Mouse (Mus musculus) left cerebral cortex, postnatal 4 days (tissue): Measurements from ENCODE around the gene Notch2. TPM values are rescaled to one million over a fixed set of nuclear protein-coding genes. Genes with fewer than 3 reads are reported as not detected.

ENCODE experiments used
- DNase-seq: peaks from one replicate; pipeline ENCODE4 v3.0.0-alpha.2; 2022
- intact Hi-C: fragments of 180-260 bp; cut with DNase I; formaldehyde crosslinking; loops from one replicate; pipeline ENCODE4 v1.15.1; 2025
- total RNA-seq, 2 experiments: library from RNA; stranded (reverse); gene quantifications; 2 replicates each; pipeline ENCODE4 v1.2.3; 2021

Notch2 gene
- total RNA-seq, 2 experiments from 2014 or later: 22.4 to 24.4 TPM

DNA sequence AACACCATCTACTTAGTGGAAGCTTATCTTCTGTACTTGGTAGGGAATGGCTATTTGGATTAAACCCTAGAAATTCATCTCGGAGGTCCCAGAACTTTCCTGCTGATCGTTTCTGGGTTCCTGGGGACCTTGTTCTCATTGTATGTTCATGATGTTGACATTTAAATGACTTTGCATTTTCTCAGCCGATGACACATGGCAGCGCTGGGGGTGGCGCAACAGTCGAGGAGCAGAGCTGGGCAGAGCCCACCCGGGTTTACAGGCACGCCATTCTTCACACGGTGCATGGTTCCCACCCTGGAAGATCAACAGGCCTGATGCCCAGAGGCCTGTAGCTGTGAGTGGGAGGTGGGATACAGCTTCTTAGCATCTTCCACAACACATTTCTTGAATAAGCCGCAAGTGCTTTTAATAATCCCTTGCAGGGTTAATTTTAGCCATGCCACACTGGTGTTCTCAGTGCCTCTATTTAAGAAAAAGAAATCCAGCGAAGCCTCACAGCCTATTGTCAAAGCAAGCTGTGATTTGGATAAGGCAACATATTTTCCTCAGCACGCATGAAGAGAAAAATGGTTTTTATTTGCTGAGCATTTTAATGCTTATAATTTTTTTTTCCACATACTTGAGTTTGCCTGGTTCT, 54.6 kb downstream of the Notch2 start:
- intact Hi-C loops: no loop called here

DNA sequence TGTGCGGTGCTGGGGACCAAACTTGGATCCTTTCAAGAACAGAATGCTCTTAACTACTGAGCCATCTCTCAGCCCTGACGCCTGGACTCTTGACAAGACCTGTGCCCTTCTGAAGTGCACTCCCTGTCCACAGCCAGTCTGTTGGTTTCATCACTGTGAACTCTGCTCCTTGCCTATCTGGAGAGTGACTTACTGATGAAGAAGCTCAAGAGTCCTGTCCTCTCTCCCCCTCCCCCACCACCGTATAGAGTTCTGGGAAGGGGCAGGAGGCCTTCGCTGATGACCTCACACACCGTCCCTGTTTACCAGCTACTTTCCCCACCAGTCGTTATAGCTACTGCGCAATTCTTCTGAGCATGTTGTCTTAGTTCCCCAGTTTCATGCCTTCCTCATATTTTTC, 55.8 kb downstream of the Notch2 start:
- DNase-seq: no peak
- intact Hi-C loops: no loop called here

More for the DNA sequence above, 54.6 kb downstream of the Notch2 start:
- DNase-seq: no peak

DNA sequence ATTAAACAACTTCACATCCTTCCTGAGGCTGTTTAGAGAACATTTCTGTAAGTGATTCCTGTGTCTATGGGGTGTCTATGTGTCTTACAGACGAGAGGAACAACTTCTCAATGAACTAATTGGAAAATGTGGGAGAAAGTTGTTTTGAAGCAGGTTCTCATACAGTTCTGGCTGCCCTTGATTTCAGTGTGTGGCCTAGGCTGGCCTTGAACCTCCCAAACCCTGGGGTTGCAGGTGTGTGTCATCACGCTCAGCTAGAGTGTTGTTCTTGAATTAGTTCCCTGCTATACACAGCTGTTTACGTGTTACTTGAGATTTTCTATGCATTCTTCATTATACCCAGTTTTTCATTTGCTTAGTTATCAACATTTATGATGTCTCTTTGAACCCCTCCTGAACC, 56.5 kb downstream of the Notch2 start:
- no peak for DNase-seq
- intact Hi-C loops: no loop called here

DNA sequence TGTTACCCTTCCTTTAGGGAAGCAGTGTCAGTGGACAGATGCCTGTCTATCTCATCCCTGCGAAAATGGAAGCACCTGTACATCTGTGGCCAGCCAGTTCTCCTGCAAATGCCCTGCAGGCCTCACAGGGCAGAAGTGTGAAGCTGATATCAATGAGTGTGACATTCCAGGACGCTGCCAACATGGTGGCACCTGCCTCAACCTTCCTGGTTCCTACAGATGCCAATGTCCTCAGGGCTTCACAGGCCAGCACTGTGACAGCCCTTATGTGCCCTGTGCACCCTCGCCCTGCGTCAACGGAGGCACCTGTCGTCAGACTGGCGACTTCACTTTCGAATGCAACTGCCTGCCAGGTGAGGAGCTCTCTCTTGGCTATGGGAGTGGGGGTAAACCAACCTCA, 59.2 kb downstream of the Notch2 start:
- DNase-seq: no peak
- intact Hi-C loops: no loop called here

DNA sequence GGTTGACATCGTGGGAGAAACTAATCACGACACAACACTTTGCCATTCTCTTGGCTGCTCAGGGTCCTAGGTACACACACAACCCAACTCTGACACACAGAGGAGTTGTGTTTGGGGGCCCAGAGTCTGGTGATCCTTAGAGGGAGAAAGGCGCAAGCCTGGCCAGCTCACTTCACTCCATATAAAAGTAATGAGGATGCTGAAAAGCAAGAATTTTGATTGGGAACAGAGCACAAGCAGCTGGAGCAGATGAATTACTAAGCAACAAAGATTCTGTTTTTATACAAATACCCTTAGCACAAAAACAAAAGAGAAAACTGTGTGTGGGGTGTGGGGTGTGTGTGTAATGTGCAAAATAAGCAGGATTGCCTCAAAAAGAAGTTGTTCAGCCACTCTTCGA, 60.2 kb downstream of the Notch2 start:
- DNase-seq: no peak
- intact Hi-C loops: no loop called here

DNA sequence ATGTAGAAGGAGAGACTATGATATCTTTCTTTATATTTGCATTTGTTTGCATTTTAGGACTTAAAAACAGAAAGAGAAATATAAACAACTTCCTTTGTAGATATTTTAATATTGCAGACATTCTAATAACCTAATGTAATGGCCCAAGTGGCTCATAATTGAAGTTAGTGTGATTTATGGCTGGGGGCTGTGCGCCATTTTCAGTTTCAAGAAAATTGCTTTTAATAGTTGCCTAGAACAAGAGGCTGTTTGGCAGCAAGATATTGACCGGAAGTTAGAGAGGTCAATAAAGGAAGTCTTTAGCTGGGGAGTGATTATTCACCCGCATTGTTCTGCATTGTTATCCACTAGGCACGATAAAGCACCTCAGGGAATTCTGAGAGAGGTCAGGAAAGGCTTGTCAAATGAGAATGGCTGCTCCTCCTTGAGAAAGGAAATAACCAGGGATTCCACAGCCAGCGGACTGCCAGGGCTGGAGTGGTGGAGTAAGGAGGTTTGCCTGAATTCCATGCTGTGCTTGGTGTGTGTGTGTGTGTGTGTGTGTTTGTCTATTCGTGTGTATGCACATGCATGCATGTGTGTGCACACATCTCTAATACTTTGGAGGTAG, 61.4 kb downstream of the Notch2 start:
- DNase-seq: no peak
- intact Hi-C loops: no loop called here

DNA sequence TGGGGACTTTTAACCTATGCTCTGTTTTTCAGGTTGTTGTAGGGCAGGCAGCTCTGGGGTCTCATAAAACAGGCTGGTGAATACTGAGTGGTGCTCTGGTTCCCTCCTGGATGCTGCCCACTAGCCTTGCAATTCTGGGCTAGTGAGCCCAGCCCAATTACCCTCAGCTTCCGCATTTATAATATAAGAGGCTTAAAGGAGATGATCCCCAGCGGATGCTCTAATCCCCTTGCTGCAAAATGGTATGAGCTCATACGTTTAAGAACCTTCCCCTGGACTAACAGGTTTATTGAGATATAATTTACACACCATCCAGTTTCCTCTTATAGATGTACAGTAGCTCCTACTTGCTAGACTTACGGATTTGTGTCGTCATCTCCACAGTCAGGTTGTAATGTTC, 64.5 kb downstream of the Notch2 start:
- DNase-seq: no peak
- intact Hi-C loops: no loop called here

DNA sequence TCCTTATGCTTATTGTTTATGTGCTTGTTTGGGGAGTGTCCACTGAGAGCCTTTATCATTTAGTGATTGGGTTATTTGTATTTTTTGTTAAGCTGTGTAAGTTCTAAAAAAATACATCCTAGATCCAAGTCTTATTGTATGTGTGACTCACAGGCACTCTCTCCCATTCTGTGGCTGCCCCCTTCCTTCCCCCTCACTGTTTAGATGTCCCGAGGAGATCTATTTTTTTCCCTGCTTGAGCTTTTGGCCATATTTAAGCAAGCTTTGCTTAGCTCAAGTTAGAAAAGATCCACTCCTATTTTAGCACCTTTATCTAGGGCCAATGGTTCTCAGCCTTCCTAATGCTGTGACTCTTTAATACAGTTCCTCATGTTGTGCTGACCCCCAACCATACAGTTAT, 65.5 kb downstream of the Notch2 start:
- intact Hi-C loops: no loop called here
- DNase-seq: no peak

DNA sequence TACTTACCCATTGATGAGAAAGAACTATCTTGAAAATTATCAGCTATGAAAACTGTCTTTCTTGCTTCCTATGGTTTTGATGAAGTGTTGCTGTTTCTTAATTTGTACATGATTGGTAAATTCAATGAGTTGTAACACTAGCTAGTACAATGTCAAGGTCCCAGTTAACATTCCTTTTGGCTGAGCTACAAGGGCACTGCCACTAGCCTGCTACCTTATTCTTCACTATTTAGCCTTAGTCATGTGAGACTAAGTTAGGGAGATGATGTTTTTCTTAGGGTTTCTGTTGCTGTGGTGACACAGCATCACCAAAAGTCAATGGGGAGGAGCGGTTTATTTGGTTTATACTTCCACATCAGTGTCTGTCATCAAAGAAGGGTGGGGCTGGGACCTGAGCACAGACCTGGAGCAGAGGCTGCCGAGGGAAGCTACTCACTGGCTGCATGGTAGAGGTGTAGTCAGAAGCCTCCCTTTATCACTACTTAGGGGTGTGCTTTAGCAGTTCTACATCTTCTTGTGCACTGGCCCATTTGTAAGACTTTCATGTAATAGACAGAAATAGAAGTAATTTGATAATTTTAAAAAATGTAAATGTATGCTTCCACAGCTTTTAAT, 66.4 kb downstream of the Notch2 start:
- intact Hi-C loops: no loop called here
- DNase-seq: no peak

DNA sequence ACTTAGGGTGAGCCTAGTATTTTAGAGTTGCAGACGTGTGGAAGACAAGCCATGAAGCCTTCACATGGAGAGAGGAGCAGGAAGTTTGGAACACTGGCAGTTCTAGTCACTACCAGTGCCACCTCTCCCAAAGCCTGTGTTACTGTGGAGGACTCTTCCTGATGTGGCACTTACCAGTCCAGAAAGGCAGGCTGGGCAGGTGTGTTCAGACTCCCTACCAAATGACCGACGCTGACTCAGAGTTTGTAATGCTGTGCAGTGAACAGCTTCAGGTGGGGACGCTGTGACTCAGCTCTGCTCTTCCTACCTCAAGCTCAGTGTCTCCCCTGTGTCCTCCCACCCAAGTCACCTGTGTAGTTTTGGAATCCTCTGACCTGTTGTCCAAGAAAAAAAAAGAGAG, 67.3 kb downstream of the Notch2 start:
- intact Hi-C loops: no loop called here
- DNase-seq: no peak

DNA sequence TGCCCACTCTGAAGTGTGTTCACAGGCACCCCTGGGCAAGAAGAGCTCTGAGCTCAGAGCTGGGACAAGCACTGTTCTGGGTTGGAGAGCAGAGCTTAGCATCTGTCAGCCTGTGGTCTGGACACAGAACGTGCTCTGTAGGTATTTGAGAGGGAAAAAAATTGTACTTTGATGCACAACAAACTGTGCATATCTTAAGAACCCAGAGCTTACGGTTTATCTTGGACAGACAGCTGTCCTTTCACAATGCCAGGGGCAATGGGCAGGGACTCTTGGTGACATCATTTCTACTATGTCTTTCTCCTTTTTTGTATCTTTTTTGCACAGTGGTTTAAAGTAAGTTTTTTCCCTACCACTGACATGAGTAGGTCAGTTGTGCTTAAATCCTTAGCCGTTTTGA, 68.9 kb downstream of the Notch2 start:
- intact Hi-C loops: no loop called here
- DNase-seq: no peak

DNA sequence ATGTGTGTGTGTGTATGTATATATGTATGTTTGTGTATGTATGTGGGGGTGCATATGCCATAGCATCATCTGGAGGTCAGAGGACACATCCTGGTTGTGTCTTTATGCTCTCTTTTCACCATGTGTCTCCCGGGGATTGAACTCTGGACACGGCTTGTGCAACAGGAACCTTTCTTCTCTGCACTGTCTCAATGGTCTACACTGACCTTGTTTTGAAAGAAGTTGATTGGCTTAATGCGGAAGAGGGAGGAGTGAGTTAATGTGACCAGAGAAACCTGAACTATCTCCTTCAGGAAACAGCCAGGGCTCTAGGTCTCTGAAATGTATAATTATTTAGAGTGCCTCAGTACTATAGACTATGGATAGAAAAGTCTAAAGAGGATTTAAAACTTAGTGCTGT, 69.6 kb downstream of the Notch2 start:
- DNase-seq: no peak
- intact Hi-C loops: no loop called here

DNA sequence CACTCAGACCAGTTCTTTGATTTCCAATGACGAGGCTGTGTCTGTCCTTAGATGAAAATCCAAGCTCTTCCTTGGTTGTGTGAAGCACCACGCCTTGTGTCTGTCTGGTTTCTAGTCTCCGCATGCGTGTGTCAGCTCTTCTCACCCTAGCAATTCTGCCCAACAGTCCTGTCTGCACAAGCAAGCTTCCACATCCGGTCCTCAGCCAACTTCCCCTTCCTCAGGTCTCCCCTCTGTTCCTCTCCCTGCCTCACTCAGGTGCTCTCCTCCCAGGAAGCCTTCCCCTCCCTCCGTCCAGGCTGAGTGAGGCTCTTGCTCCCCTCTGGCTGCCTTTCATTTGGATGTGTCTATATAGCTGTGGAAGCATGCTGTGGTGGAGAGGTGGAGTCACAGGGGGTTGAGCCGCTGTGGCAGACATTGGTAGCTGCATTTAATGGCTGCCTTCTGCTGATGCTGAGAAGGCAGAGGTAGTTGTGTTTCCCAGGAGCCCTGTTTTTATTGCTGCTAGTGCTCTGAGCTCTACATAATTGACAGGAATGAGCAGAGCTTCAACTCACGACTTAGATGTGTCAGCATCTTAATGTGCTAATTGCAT, 70.8 kb downstream of the Notch2 start:
- DNase-seq: no peak
- intact Hi-C loops: no loop called here

DNA sequence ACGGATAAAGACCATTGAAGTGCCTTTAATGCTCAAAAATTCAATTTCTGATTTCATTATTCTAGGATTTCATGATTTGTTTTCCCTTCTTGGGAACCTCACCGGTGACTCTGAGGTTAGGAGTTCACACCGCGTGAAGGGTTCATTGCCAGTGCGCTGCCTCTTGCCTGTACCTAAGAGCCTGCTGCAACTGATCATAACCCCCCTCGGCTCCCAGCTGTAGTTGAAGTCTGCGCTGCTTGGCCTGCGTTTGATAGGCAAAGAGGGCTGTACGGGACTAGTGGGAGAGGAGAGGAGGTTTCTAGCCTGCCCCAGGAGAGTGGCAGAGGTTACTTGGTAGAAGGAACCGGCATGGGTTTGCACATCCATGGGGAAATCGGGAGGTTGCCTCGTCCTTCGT, 71.5 kb downstream of the Notch2 start:
- intact Hi-C loops: no loop called here
- no peak for DNase-seq

DNA sequence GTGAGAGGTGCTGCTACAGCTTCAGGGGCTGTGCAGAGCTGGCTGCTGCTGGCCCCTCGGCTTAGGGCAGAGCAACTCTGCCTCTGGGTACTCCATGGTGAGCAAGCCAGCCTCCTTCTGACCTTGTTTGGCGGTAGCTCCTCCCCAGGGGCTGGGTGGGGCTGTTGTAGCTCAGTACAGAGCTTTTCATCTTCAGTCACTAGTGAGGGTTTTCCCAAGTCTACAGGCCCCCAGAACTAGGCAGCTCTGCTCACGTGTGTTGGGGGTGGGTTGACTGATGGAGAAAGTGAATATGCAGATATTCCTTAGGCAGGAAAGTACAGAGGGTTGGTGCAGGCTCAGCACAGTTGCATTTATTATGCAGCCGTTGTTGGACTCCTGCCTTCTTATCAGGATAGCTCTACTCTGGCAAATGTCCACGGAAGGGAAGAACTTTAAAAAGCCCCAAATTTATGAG, 72.5 kb downstream of the Notch2 start:
- intact Hi-C loops: no loop called here
- DNase-seq: no peak

DNA sequence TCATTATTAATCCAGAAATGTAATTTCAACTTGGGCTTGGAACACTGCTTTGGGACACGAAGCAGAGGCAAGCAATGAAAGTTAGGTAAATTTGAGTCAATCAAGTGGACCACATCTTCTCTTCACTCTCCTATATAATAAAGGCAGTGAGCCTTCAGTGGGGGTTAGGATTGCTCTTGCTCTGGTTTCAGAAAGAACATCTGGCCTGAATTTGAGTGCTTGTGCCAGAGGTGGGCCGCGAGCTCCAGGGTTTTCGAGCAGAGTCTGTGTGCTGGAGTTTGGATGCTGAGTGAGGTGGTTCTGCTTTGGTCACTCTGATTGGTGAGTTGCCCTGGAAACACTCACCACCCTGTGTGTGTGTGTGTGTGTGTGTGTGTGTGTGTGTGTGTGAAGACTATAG, 73.1 kb downstream of the Notch2 start:
- intact Hi-C loops: no loop called here
- DNase-seq: no peak

DNA sequence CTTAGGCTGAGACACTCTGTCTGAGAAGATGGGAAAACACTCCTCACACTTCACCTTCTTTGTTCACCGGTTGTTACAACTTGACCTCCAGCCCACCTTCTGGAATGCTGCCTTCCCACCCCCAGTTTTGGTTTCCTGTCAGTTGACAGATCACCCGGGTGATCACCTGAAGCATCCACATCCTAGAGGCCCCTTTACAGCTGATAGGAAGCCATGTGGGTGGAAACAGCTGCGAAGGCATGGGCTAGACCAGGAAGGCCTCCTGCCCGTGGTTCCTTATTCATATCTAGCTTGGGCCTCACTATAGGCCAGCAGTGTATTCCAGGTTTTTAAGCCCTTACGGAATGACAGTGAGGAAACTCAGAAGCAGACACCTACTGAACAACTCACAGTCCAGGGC, 73.5 kb downstream of the Notch2 start:
- no peak for DNase-seq
- intact Hi-C loops: no loop called here

DNA sequence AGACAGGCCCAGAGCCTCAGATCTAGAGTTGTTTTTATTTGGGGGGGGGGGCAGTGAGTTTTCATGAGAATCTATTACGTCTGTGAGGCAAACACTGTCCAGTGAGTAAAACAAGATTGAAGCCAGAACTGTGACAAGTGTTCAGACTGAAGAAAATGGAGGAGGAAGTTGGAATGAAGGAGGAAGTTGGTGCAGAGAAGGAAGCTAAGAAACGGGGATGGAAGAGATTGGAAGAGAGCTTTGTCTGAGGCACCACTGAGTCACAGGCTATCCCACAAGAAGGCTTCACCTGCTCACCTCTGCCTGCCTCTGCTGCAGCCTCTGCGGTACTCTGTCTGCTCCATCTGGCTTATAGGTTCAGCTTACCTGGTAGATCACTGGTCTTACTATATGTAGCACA, 74.2 kb downstream of the Notch2 start:
- no peak for DNase-seq
- intact Hi-C loops: no loop called here

DNA sequence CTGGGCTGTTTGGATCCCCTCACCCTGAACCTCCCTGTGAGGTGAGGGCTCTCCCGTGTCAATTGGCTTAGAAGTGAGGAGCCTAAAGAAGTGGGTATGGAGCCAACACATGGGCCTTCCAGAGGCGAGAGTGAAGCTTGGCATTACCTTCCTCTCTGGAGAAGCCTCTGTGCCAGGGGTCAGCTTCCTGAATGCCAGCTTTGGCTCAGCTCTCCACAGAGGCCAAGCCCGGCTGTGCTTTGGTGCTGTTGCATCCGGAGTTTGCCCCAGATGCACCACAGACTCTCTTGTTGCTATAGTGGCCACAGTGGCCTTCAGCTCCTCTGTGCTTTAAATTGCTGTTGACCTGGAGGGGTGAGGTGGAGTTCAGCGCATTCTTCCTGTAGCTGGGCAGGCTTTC, 76.4 kb downstream of the Notch2 start:
- DNase-seq: peak; percentile 52

DNA sequence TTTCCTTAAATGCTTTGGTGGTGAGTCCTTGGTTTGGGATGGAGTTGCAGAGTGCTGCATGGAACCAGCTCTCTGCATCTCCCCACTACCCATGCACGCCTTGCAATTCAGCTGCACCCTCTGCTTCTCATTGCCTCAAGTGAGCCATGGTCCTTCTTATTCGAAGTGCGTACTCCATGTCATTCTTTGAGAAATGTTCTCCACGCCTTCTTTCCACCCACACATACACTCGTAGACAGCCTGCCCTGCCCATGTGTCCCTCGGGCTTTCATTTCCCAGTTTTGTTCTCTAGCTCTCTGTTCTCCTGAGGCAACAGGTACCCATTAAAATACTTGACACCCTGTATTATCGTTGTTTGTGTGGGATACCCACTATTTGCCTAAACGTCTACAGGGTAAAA, 76.8 kb downstream of the Notch2 start:
- intact Hi-C loops: no loop called here
- no peak for DNase-seq

More for the DNA sequence above, 76.4 kb downstream of the Notch2 start:
- intact Hi-C loops: no loop called here

DNA sequence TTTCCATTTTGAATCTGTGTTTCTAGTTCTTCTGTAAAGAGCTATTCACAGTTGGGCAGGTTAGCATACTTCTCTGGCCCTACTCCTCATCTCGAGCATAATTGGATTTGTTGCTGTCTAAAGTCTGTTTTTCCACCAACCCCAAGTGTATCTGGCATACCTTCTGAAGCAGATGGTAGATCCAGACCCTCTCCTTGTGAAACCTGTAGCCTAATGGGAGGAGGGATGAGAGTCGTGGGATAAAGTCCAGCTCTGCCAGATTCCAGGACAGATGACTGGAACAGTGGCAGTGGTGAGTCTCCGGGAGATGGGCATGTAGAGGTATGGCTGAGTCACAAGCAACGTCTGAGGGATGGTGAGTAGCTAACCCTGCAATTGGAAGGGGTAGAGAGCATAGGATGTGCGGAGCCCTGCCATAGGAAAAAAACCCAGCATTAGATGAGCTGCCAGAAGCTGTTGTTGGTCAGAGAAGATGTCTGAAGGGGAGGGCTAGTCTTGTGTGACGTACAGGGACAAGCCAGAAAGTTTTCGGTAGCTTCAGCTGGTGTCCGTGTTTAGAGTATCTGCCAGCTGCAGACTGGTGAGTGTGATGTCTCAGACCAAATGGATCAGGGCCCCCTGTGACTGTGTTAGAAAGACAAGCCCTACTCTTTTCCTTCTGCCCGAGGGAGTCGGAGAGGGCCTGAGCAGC, 79.5 kb downstream of the Notch2 start:
- intact Hi-C loops: no loop called here

DNA sequence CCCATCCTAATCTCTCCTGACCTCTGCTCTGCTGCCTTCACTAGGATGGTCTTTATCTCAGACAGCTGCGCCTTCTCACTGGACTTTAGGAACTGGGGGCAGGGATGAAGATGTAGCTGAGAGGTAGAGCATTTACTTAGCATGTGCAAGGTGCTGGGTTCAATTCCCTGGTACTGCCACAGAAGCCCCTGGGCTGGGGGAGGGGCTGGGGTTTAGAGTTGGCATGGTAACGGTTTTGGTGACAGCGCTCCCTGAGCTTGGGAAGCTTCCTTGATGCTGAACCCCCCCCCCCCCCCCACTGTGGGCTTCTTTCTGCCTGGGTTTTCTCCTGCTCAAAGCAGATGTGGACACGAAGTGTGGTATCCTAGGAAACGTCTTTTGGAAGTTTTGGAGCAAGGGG, 80.6 kb downstream of the Notch2 start:
- DNase-seq: no peak
- intact Hi-C loops: no loop called here

More for the DNA sequence above, 79.5 kb downstream of the Notch2 start:
- DNase-seq: no peak
